Mouse (Mus musculus): ENCODE measurements at regions not wholly inside any gene's neighbourhood (a gene's known extent, or its start where the extent isn't known, plus 50 kb on each side); places are given as distances from the start of the nearest gene placed in this dataset.

GRCm38 (mm10) chr3:18626820-18627219 is 678.6 kb downstream of the Cypt12 start:
- no peak for DNase-seq
- 76% methylated on average over 2 of the region's 2 CpGs for WGBS (ENCODE audit: insufficient replicate concordance)
- TF ChIP-seq CTCF (IDR thresholded peaks at IDR 0.05; ENCODE audit: low read depth) (no peak), EP300 (IDR thresholded peaks at IDR 0.05; ENCODE audit: low read depth) (no peak)
- H3K27ac ChIP-seq (ENCODE audit: low read depth): no peak overlapping the region
- H3K9me3 ChIP-seq (ENCODE audit: low read length): no peaks in the 10 kb centered on the region
- no peak overlapping the region for H3K4me3 ChIP-seq (ENCODE audit: low read depth, low read length)
- 0 out of 2 replicates have a peak, but pooled peaks cover 11% of the 10 kb centered on the region for H3K4me1 ChIP-seq (ENCODE audit: insufficient read depth)
- H3K4me2 ChIP-seq (ENCODE audit: low read depth, low read length): no peak overlapping the region
- no peaks in the 10 kb centered on the region for H3K36me3 ChIP-seq (replicated peaks; ENCODE audit: insufficient read depth, low read length)
- no peak overlapping the region for H3K9ac ChIP-seq (replicated peaks)
- no peak for ATAC-seq
- H3K27me3 ChIP-seq (ENCODE audit: insufficient read depth, low read length): no peaks in the 10 kb centered on the region

GRCm38 (mm10) chr3:18629233-18629632 is 681.0 kb downstream of the Cypt12 start:
- no peak overlapping the region for H3K4me2 ChIP-seq (ENCODE audit: low read depth, low read length)
- 91% methylated on average over 2 of the region's 2 CpGs for WGBS (ENCODE audit: insufficient replicate concordance)
- H3K27me3 ChIP-seq (ENCODE audit: insufficient read depth, low read length): no peaks in the 10 kb centered on the region
- no peak overlapping the region for H3K4me3 ChIP-seq (ENCODE audit: low read depth, low read length)
- no peak for TF ChIP-seq EP300 (IDR thresholded peaks at IDR 0.05; ENCODE audit: low read depth)
- no peak for TF ChIP-seq CTCF (IDR thresholded peaks at IDR 0.05; ENCODE audit: low read depth)
- H3K9ac ChIP-seq (replicated peaks): no peak overlapping the region
- H3K9me3 ChIP-seq (ENCODE audit: low read length): no peaks in the 10 kb centered on the region
- ATAC-seq: no peak
- H3K4me1 ChIP-seq (ENCODE audit: insufficient read depth): 0 out of 2 replicates have a peak, but pooled peaks cover 7% of the 10 kb centered on the region
- DNase-seq: no peak
- H3K27ac ChIP-seq (ENCODE audit: low read depth): no peak overlapping the region
- H3K36me3 ChIP-seq (replicated peaks; ENCODE audit: insufficient read depth, low read length): no peaks in the 10 kb centered on the region

- 80% methylated on average over 1 of the region's 1 CpGs for WGBS (ENCODE audit: insufficient replicate concordance)
- H3K9me3 ChIP-seq (ENCODE audit: low read length): no peaks in the 10 kb centered on the region
- DNase-seq (no peak), ATAC-seq (no peak)
- H3K36me3 ChIP-seq (replicated peaks; ENCODE audit: insufficient read depth, low read length): no peaks in the 10 kb centered on the region
- no peak overlapping the region for H3K4me3 ChIP-seq (ENCODE audit: low read depth, low read length)
- H3K4me1 ChIP-seq (ENCODE audit: insufficient read depth): no peaks in the 10 kb centered on the region
- no peak overlapping the region for H3K27ac ChIP-seq (ENCODE audit: low read depth)
- H3K9ac ChIP-seq (replicated peaks): no peak overlapping the region
- TF ChIP-seq CTCF (IDR thresholded peaks at IDR 0.05; ENCODE audit: low read depth) (no peak), EP300 (IDR thresholded peaks at IDR 0.05; ENCODE audit: low read depth) (no peak)
- no peaks in the 10 kb centered on the region for H3K27me3 ChIP-seq (ENCODE audit: insufficient read depth, low read length)
- H3K4me2 ChIP-seq (ENCODE audit: low read depth, low read length): no peak overlapping the region
Observed at GRCm38 (mm10) chr3:18631601-18632000, 683.4 kb downstream of the Cypt12 start.

GRCm38 (mm10) chr3:18634855-18635254 is 686.6 kb downstream of the Cypt12 start:
- TF ChIP-seq EP300 (IDR thresholded peaks at IDR 0.05; ENCODE audit: low read depth) (no peak), CTCF (IDR thresholded peaks at IDR 0.05; ENCODE audit: low read depth) (no peak)
- Histone ChIP-seq H3K4me1 (ENCODE audit: insufficient read depth) (no peaks in the 10 kb centered on the region), H3K27me3 (ENCODE audit: insufficient read depth, low read length) (no peaks in the 10 kb centered on the region), H3K27ac (ENCODE audit: low read depth) (no peak overlapping the region), H3K4me3 (ENCODE audit: low read depth, low read length) (no peak overlapping the region), H3K9me3 (ENCODE audit: low read length) (no peaks in the 10 kb centered on the region), H3K4me2 (ENCODE audit: low read depth, low read length) (no peak overlapping the region), H3K9ac (replicated peaks) (no peak overlapping the region), H3K36me3 (replicated peaks; ENCODE audit: insufficient read depth, low read length) (no peaks in the 10 kb centered on the region)
- DNase-seq: no peak
- ATAC-seq: no peak

- Histone ChIP-seq H3K4me2 (ENCODE audit: low read depth, low read length) (no peak overlapping the region), H3K4me3 (ENCODE audit: low read depth, low read length) (no peak overlapping the region), H3K27me3 (ENCODE audit: insufficient read depth, low read length) (no peaks in the 10 kb centered on the region), H3K4me1 (ENCODE audit: insufficient read depth) (no peaks in the 10 kb centered on the region), H3K27ac (ENCODE audit: low read depth) (no peak overlapping the region), H3K36me3 (replicated peaks; ENCODE audit: insufficient read depth, low read length) (no peaks in the 10 kb centered on the region), H3K9ac (replicated peaks) (no peak overlapping the region), H3K9me3 (ENCODE audit: low read length) (no peaks in the 10 kb centered on the region)
- no peak for ATAC-seq
- TF ChIP-seq EP300 (IDR thresholded peaks at IDR 0.05; ENCODE audit: low read depth) (no peak), CTCF (IDR thresholded peaks at IDR 0.05; ENCODE audit: low read depth) (no peak)
- DNase-seq: no peak
Observed at GRCm38 (mm10) chr3:18637553-18637952, 689.3 kb downstream of the Cypt12 start.

- Histone ChIP-seq H3K4me3 (ENCODE audit: low read depth, low read length) (no peak overlapping the region), H3K9me3 (ENCODE audit: low read length) (no peaks in the 10 kb centered on the region), H3K27ac (ENCODE audit: low read depth) (no peak overlapping the region), H3K27me3 (ENCODE audit: insufficient read depth, low read length) (no peaks in the 10 kb centered on the region), H3K4me2 (ENCODE audit: low read depth, low read length) (no peak overlapping the region), H3K36me3 (replicated peaks; ENCODE audit: insufficient read depth, low read length) (no peaks in the 10 kb centered on the region), H3K4me1 (ENCODE audit: insufficient read depth) (no peaks in the 10 kb centered on the region), H3K9ac (replicated peaks) (no peak overlapping the region)
- ATAC-seq (no peak), DNase-seq (no peak)
- WGBS (ENCODE audit: insufficient replicate concordance): 83% methylated on average over 5 of the region's 5 CpGs
- TF ChIP-seq CTCF (IDR thresholded peaks at IDR 0.05; ENCODE audit: low read depth): no peak
- TF ChIP-seq EP300 (IDR thresholded peaks at IDR 0.05; ENCODE audit: low read depth): no peak
Observed at GRCm38 (mm10) chr3:18640286-18640685, 692.1 kb downstream of the Cypt12 start.

- DNase-seq (no peak), ATAC-seq (no peak)
- no peaks in the 10 kb centered on the region for H3K27me3 ChIP-seq (ENCODE audit: insufficient read depth, low read length)
Observed at GRCm38 (mm10) chr3:18641688-18642087, 693.5 kb downstream of the Cypt12 start.

More at GRCm38 (mm10) chr3:18641688-18642087, 693.5 kb downstream of the Cypt12 start:
- WGBS (ENCODE audit: insufficient replicate concordance): 44% methylated on average over 1 of the region's 1 CpGs
- no peak overlapping the region for H3K4me3 ChIP-seq (ENCODE audit: low read depth, low read length)
- no peak overlapping the region for H3K4me2 ChIP-seq (ENCODE audit: low read depth, low read length)
- no peak overlapping the region for H3K9ac ChIP-seq (replicated peaks)
- H3K9me3 ChIP-seq (ENCODE audit: low read length): no peaks in the 10 kb centered on the region
- no peak for TF ChIP-seq EP300 (IDR thresholded peaks at IDR 0.05; ENCODE audit: low read depth)
- TF ChIP-seq CTCF (IDR thresholded peaks at IDR 0.05; ENCODE audit: low read depth): no peak
- H3K27ac ChIP-seq (ENCODE audit: low read depth): no peak overlapping the region
- H3K36me3 ChIP-seq (replicated peaks; ENCODE audit: insufficient read depth, low read length): no peaks in the 10 kb centered on the region
- H3K4me1 ChIP-seq (ENCODE audit: insufficient read depth): no peaks in the 10 kb centered on the region

Data from liver, postnatal 0 days (tissue).